Mouse (Mus musculus) testis, adult 2 months (tissue): ENCODE data around the gene Rnf214. TPM values are rescaled to one million over a fixed set of nuclear protein-coding genes. Genes with fewer than 3 reads are reported as not detected.

Experiments used
- H3K27ac ChIP-seq: fragments of 200-500 bp; 2 replicates; pipeline ENCODE4 v1.5.1; 2012; ENCODE audit warnings: low read depth, low read length; ENCODE audit not compliant: control insufficient read depth, insufficient read depth
- H3K27me3 ChIP-seq: fragments of 200-500 bp; 2 replicates; pipeline ENCODE4 v1.6.1; 2012; ENCODE audit warnings: mild to moderate bottlenecking, low read length, moderate library complexity; ENCODE audit not compliant: control insufficient read depth, insufficient read depth
- H3K36me3 ChIP-seq: fragments of 200-500 bp; 2 replicates; pipeline ENCODE4 v1.6.1; 2012; ENCODE audit warnings: mild to moderate bottlenecking, low read length; ENCODE audit not compliant: control insufficient read depth, insufficient read depth
- H3K4me1 ChIP-seq: fragments of 200-500 bp; 2 replicates; pipeline ENCODE4 v1.6.1; 2012; ENCODE audit warnings: low read length; ENCODE audit not compliant: control insufficient read depth, insufficient read depth
- H3K4me3 ChIP-seq: fragments of 200-500 bp; 2 replicates; pipeline ENCODE4 v1.5.1; 2012; ENCODE audit warnings: low read depth, mild to moderate bottlenecking, low read length, moderate library complexity, mixed read lengths; ENCODE audit not compliant: control insufficient read depth
- CTCF ChIP-seq: fragments of 200-500 bp; IDR thresholded peaks from 2 replicates; pipeline ENCODE4 v1.5.1; 2012; ENCODE audit warnings: low read depth, mild to moderate bottlenecking, inconsistent platforms, low read length, moderate library complexity; ENCODE audit not compliant: control insufficient read depth, insufficient read depth, insufficient replicate concordance
- POLR2A ChIP-seq: fragments of 200-500 bp; IDR thresholded peaks from 2 replicates; pipeline ENCODE4 v1.6.1; 2012; ENCODE audit warnings: low read depth, mild to moderate bottlenecking, inconsistent platforms, low read length, moderate library complexity; ENCODE audit not compliant: control insufficient read depth
- polyA plus RNA-seq: library from polyadenylated mRNA; depleted of rRNA; stranded (reverse); fragments of >200 nt; gene quantifications from 2 replicates; pipeline ENCODE4 v1.2.3, GENCODE M21; 2012; rRNA removed

Gene Rnf214
- polyA plus RNA-seq, 1 experiment = 22.3 TPM

GRCm38 (mm10) chr9:45828291-45828963, 78.3 kb downstream of the Rnf214 start, which contains the start of gene Cep164:
Cep164 (minus strand) TSS chr9:45828691.
- peak within 1 kb of the TSS; percentile 96 for H3K4me3 ChIP-seq
- TF ChIP-seq POLR2A = peak; percentile 61; the same call in 1 of the 2 replicates
- no peak for TF ChIP-seq CTCF
- peaks cover 11% of the 10 kb centered on the region for H3K4me1 ChIP-seq
- peak within 1 kb of the TSS; percentile 80 for H3K27ac ChIP-seq
- H3K36me3 ChIP-seq = no peaks in the 10 kb centered on the region
- H3K27me3 ChIP-seq = no peaks in the 10 kb centered on the region

- peak overlapping the region; percentile 96 for H3K4me3 ChIP-seq
- peak overlapping the region; percentile 37; the same call in 1 of the 2 replicates for H3K27ac ChIP-seq
- H3K4me1 ChIP-seq = peaks cover 11% of the 10 kb centered on the region
- TF ChIP-seq POLR2A = no peak
- TF ChIP-seq CTCF = no peak
- H3K27me3 ChIP-seq = no peaks in the 10 kb centered on the region
- H3K36me3 ChIP-seq = no peaks in the 10 kb centered on the region
These were observed 78.9 kb downstream of the Rnf214 start for GRCm38 (mm10) chr9:45827663-45828290.

GRCm38 (mm10) chr9:45818406-45819011, 88.2 kb downstream of the Rnf214 start:
- no peak for TF ChIP-seq CTCF
- TF ChIP-seq POLR2A = no peak
- no peaks in the 10 kb centered on the region; the same call in 1 of the 2 replicates for H3K36me3 ChIP-seq

GRCm38 (mm10) chr9:45815525-45815924, 91.2 kb downstream of the Rnf214 start:
- Histone ChIP-seq H3K36me3 (no peaks in the 10 kb centered on the region; the same call in none of the 2 replicates), H3K27me3 (no peaks in the 10 kb centered on the region), H3K4me3 (no peak overlapping the region), H3K27ac (no peak overlapping the region), H3K4me1 (no peaks in the 10 kb centered on the region)
- TF ChIP-seq POLR2A (no peak), CTCF (no peak)

More at GRCm38 (mm10) chr9:45818406-45819011, 88.2 kb downstream of the Rnf214 start:
- Histone ChIP-seq H3K27ac (no peak overlapping the region), H3K4me1 (peaks cover 2% of the 10 kb centered on the region; the same call in 1 of the 2 replicates), H3K4me3 (no peak overlapping the region), H3K27me3 (no peaks in the 10 kb centered on the region)

GRCm38 (mm10) chr9:45815113-45815512, 91.6 kb downstream of the Rnf214 start:
- TF ChIP-seq CTCF = no peak
- no peak for TF ChIP-seq POLR2A

More at GRCm38 (mm10) chr9:45815113-45815512, 91.6 kb downstream of the Rnf214 start:
- H3K36me3 ChIP-seq = no peaks in the 10 kb centered on the region; the same call in none of the 2 replicates
- H3K27me3 ChIP-seq = no peaks in the 10 kb centered on the region
- H3K4me3 ChIP-seq = no peak overlapping the region
- no peak overlapping the region for H3K27ac ChIP-seq
- no peaks in the 10 kb centered on the region for H3K4me1 ChIP-seq

Other genes starting within 250 kb of the Rnf214 start
- gene Cep164, start 78.2 kb downstream of the Rnf214 start, polyA plus RNA-seq = 64.5 and 69.5 TPM in 2 replicates
- 0.75 and 1.8 TPM in 2 replicates for gene Bace1, start 68.3 kb downstream of the Rnf214 start, polyA plus RNA-seq
- 34.4 and 39.0 TPM in 2 replicates for gene Pcsk7, start 414 bp downstream of the Rnf214 start, polyA plus RNA-seq
- gene Tagln, start 29.1 kb upstream of the Rnf214 start, polyA plus RNA-seq = 18.3 and 49.8 TPM in 2 replicates
- 350 and 414 TPM in 2 replicates for gene Sidt2, start 48.3 kb upstream of the Rnf214 start, polyA plus RNA-seq
- 210 and 246 TPM in 2 replicates for gene Pafah1b2, start 105.8 kb upstream of the Rnf214 start, polyA plus RNA-seq
- 30.1 and 30.4 TPM in 2 replicates for gene Sik3, start 105.9 kb upstream of the Rnf214 start, polyA plus RNA-seq